Mouse (Mus musculus) bone marrow macrophage, adult 2 months (primary cell): ENCODE measurements at regions not wholly inside any gene's neighbourhood (a gene's known extent, or its start where the extent isn't known, plus 50 kb on each side); places are given as distances from the start of the nearest gene placed in this dataset.

Source experiments
- CTCF ChIP-seq: IDR thresholded peaks from 2 replicates; pipeline ENCODE4 v1.5.1; 2012; ENCODE audit warnings: low read depth, mild to moderate bottlenecking, low read length, moderate library complexity
- POLR2A ChIP-seq: IDR thresholded peaks from 2 replicates; pipeline ENCODE4 v1.6.1; 2012; ENCODE audit warnings: mild to moderate bottlenecking, low read depth, low read length, borderline replicate concordance

GRCm38 (mm10) chr10:37449894-37450293, 311.2 kb upstream of the Marcks start:
- TF ChIP-seq CTCF (no peak), POLR2A (no peak)
